Mouse (Mus musculus): ENCODE results near the gene Slc2a9. TPM values are rescaled to one million over a fixed set of nuclear protein-coding genes. Genes with fewer than 3 reads are reported as not detected.

Slc2a9 gene
- polyA plus RNA-seq, 1 experiment: 1.9 TPM

- no peaks in the 10 kb centered on the region for H3K4me1 ChIP-seq (ENCODE audit: control insufficient read depth, insufficient read depth, insufficient read length, low read length)
- H3K27ac ChIP-seq (replicated peaks; ENCODE audit: low read depth, low read length): no peak overlapping the region
- H3K4me3 ChIP-seq (ENCODE audit: insufficient read depth, low read depth, low read length): no peak overlapping the region
Measured at GRCm38 (mm10) chr5:38469891-38470578, 32.9 kb downstream of the Slc2a9 start.

GRCm38 (mm10) chr5:38466569-38467110 is 36.3 kb downstream of the Slc2a9 start:
- H3K4me1 ChIP-seq (ENCODE audit: control insufficient read depth, insufficient read depth, insufficient read length, low read length): no peaks in the 10 kb centered on the region
- no peak overlapping the region for H3K27ac ChIP-seq (replicated peaks; ENCODE audit: low read depth, low read length)
- no peak overlapping the region for H3K4me3 ChIP-seq (ENCODE audit: insufficient read depth, low read depth, low read length)

- H3K27ac ChIP-seq (replicated peaks; ENCODE audit: low read depth, low read length): no peak overlapping the region
- no peak overlapping the region for H3K4me3 ChIP-seq (ENCODE audit: insufficient read depth, low read depth, low read length)
- no peaks in the 10 kb centered on the region for H3K4me1 ChIP-seq (ENCODE audit: control insufficient read depth, insufficient read depth, insufficient read length, low read length)
Measured at GRCm38 (mm10) chr5:38461261-38461660, 41.7 kb downstream of the Slc2a9 start.

GRCm38 (mm10) chr5:38450936-38451335 is 52.0 kb downstream of the Slc2a9 start:
- peaks cover 6% of the 10 kb centered on the region; the same call in 1 of the 2 replicates for H3K4me1 ChIP-seq (ENCODE audit: control insufficient read depth, insufficient read depth, insufficient read length, low read length)
- H3K27ac ChIP-seq (replicated peaks; ENCODE audit: low read depth, low read length): no peak overlapping the region
- H3K4me3 ChIP-seq (ENCODE audit: insufficient read depth, low read depth, low read length): no peak overlapping the region

GRCm38 (mm10) chr5:38449607-38450006 is 53.3 kb downstream of the Slc2a9 start:
- no peak overlapping the region for H3K4me3 ChIP-seq (ENCODE audit: insufficient read depth, low read depth, low read length)
- H3K27ac ChIP-seq (replicated peaks; ENCODE audit: low read depth, low read length): no peak overlapping the region
- peaks cover 6% of the 10 kb centered on the region; the same call in 1 of the 2 replicates for H3K4me1 ChIP-seq (ENCODE audit: control insufficient read depth, insufficient read depth, insufficient read length, low read length)

GRCm38 (mm10) chr5:38448121-38448520 is 54.8 kb downstream of the Slc2a9 start:
- peaks cover 6% of the 10 kb centered on the region; the same call in 1 of the 2 replicates for H3K4me1 ChIP-seq (ENCODE audit: control insufficient read depth, insufficient read depth, insufficient read length, low read length)
- no peak overlapping the region for H3K27ac ChIP-seq (replicated peaks; ENCODE audit: low read depth, low read length)
- H3K4me3 ChIP-seq (ENCODE audit: insufficient read depth, low read depth, low read length): no peak overlapping the region

- H3K4me1 ChIP-seq (ENCODE audit: control insufficient read depth, insufficient read depth, insufficient read length, low read length): peaks cover 6% of the 10 kb centered on the region; the same call in 1 of the 2 replicates
- H3K27ac ChIP-seq (replicated peaks; ENCODE audit: low read depth, low read length): no peak overlapping the region
- H3K4me3 ChIP-seq (ENCODE audit: insufficient read depth, low read depth, low read length): no peak overlapping the region
Measured at GRCm38 (mm10) chr5:38446316-38446975, 56.5 kb downstream of the Slc2a9 start.

- no peak overlapping the region for H3K4me3 ChIP-seq (ENCODE audit: insufficient read depth, low read depth, low read length)
- no peaks in the 10 kb centered on the region for H3K4me1 ChIP-seq (ENCODE audit: control insufficient read depth, insufficient read depth, insufficient read length, low read length)
- H3K27ac ChIP-seq (replicated peaks; ENCODE audit: low read depth, low read length): no peak overlapping the region
Measured at GRCm38 (mm10) chr5:38441088-38441839, 61.7 kb downstream of the Slc2a9 start.

GRCm38 (mm10) chr5:38440252-38441005 is 62.5 kb downstream of the Slc2a9 start:
- Histone ChIP-seq H3K4me3 (ENCODE audit: insufficient read depth, low read depth, low read length) (no peak overlapping the region), H3K27ac (replicated peaks; ENCODE audit: low read depth, low read length) (no peak overlapping the region), H3K4me1 (ENCODE audit: control insufficient read depth, insufficient read depth, insufficient read length, low read length) (no peaks in the 10 kb centered on the region)

GRCm38 (mm10) chr5:38436681-38437080 is 66.3 kb downstream of the Slc2a9 start:
- no peak overlapping the region for H3K4me3 ChIP-seq (ENCODE audit: insufficient read depth, low read depth, low read length)
- no peak overlapping the region for H3K27ac ChIP-seq (replicated peaks; ENCODE audit: low read depth, low read length)
- no peaks in the 10 kb centered on the region for H3K4me1 ChIP-seq (ENCODE audit: control insufficient read depth, insufficient read depth, insufficient read length, low read length)

- Histone ChIP-seq H3K27ac (replicated peaks; ENCODE audit: low read depth, low read length) (no peak overlapping the region), H3K4me3 (ENCODE audit: insufficient read depth, low read depth, low read length) (no peak overlapping the region), H3K4me1 (ENCODE audit: control insufficient read depth, insufficient read depth, insufficient read length, low read length) (no peaks in the 10 kb centered on the region)
Measured at GRCm38 (mm10) chr5:38434875-38435274, 68.1 kb downstream of the Slc2a9 start.

GRCm38 (mm10) chr5:38431201-38431600 is 71.7 kb downstream of the Slc2a9 start:
- no peak overlapping the region for H3K4me3 ChIP-seq (ENCODE audit: insufficient read depth, low read depth, low read length)
- H3K4me1 ChIP-seq (ENCODE audit: control insufficient read depth, insufficient read depth, insufficient read length, low read length): no peaks in the 10 kb centered on the region
- H3K27ac ChIP-seq (replicated peaks; ENCODE audit: low read depth, low read length): no peak overlapping the region

- H3K4me3 ChIP-seq (ENCODE audit: insufficient read depth, low read depth, low read length): no peak overlapping the region
- H3K27ac ChIP-seq (replicated peaks; ENCODE audit: low read depth, low read length): no peak overlapping the region
- H3K4me1 ChIP-seq (ENCODE audit: control insufficient read depth, insufficient read depth, insufficient read length, low read length): no peaks in the 10 kb centered on the region
Measured at GRCm38 (mm10) chr5:38429106-38429505, 73.8 kb downstream of the Slc2a9 start.

- H3K27ac ChIP-seq (replicated peaks; ENCODE audit: low read depth, low read length): no peak overlapping the region
Measured at GRCm38 (mm10) chr5:38427757-38428156, 75.2 kb downstream of the Slc2a9 start.

GRCm38 (mm10) chr5:38425569-38425968 is 77.4 kb downstream of the Slc2a9 start:
- Histone ChIP-seq H3K4me1 (ENCODE audit: control insufficient read depth, insufficient read depth, insufficient read length, low read length) (no peaks in the 10 kb centered on the region), H3K4me3 (ENCODE audit: insufficient read depth, low read depth, low read length) (no peak overlapping the region), H3K27ac (replicated peaks; ENCODE audit: low read depth, low read length) (no peak overlapping the region)

More at GRCm38 (mm10) chr5:38427757-38428156, 75.2 kb downstream of the Slc2a9 start:
- Histone ChIP-seq H3K4me3 (ENCODE audit: insufficient read depth, low read depth, low read length) (no peak overlapping the region), H3K4me1 (ENCODE audit: control insufficient read depth, insufficient read depth, insufficient read length, low read length) (no peaks in the 10 kb centered on the region)
